Mouse (Mus musculus) erythroblast, embryonic 14.5 days (primary cell): Measurements from ENCODE around the gene Grk2.

ENCODE experiments used
- GATA1 ChIP-seq: IDR thresholded peaks from 2 replicates; pipeline ENCODE4 v1.6.1; 2012; ENCODE audit warnings: low read length, inconsistent platforms, mixed read lengths
- TAL1 ChIP-seq: IDR thresholded peaks from 3 replicates; pipeline ENCODE4 v1.6.1; 2012; ENCODE audit warnings: low read length, inconsistent platforms, mixed read lengths

DNA sequence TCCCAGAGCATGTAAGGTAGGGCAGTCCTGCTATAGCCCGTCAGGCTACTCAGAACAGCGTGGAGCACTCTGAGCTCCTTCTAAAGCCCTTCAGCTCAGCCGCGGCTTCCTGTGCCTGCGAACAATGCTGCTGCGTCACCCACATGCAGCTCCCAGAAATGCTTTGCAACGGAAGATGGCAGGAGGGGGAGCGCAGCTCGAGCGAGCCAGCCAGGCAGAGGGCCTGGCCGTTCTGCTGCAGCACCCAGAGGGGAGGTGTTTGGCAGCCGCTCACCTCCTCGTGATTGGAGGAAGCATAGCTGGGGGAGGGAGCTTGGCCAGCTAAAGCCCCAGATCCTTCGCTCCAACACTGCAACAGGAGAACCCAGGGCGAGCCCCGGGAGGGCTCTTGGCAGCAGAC lies 27.8 kb upstream of the Grk2 start:
- TF ChIP-seq TAL1 = no peak
- no peak for TF ChIP-seq GATA1
